Mouse (Mus musculus): Measurements from ENCODE around the gene Odf3l1.

GRCm38 (mm10) chr9:56864832-56865231 is 353 bp upstream of the Odf3l1 start, which contains the start of gene Cspg4:
- TF ChIP-seq CTCF (conservative IDR thresholded peaks at IDR 0.05; ENCODE audit: low read length) (no peak), NANOG (IDR thresholded peaks at IDR 0.05; ENCODE audit: borderline replicate concordance, low read length) (no peak)
